Mouse (Mus musculus): ENCODE data around the gene Mybpc2. TPM values are rescaled to one million over a fixed set of nuclear protein-coding genes. Genes with fewer than 3 reads are reported as not detected.

The Mybpc2 gene
- total RNA-seq, 1 experiment from 2014 or later: 10.7 TPM

GRCm38 (mm10) chr7:44469677-44470675, 54.5 kb downstream of the Mybpc2 start:
- ATAC-seq (replicated peaks; ENCODE audit: insufficient number of reproducible peaks, low FRiP score, low TSS enrichment, poor library complexity, severe bottlenecking): no peak

- no peak for ATAC-seq (replicated peaks; ENCODE audit: insufficient number of reproducible peaks, low FRiP score, low TSS enrichment, poor library complexity, severe bottlenecking)
Measured at GRCm38 (mm10) chr7:44468644-44469285, 55.7 kb downstream of the Mybpc2 start.

DNA sequence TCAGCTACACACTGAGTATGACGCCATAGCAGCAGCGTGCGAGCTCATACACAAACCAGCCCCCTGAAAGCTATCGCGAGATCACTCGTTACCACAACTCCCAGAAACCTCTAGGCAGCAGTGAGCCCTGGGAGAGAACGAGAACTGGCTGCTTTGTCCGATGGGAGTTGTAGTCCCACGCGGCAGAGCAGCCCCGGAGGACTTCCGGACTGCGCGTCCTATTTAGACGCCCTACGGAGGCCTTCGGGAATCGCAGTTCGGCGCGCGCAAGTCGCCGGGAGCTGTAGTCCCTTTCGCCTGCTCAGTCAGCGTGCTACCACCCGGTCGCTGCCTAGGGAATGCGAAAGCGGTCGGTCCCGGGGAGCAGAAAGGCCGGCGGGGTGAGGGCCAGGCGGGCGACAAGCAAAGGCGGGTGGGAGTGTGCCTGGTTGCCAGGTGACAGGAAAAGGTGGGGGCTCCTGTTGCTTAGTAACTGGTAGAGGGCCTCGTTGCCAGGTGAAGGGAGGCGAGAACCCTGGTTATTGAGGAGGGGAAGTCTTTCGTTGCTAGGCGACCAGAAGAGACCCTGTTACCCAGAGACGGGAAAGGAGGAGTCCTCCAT, 56.5 kb downstream of the Mybpc2 start, which contains the start of gene Josd2:
Gene Josd2 (plus strand): TSS at position 170 of the 601 bp plus-strand sequence.
- peak; percentile 92 for ATAC-seq (replicated peaks; ENCODE audit: insufficient number of reproducible peaks, low FRiP score, low TSS enrichment, poor library complexity, severe bottlenecking)

GRCm38 (mm10) chr7:44466888-44467311, 57.6 kb downstream of the Mybpc2 start:
- no peak for ATAC-seq (replicated peaks; ENCODE audit: insufficient number of reproducible peaks, low FRiP score, low TSS enrichment, poor library complexity, severe bottlenecking)

- ATAC-seq (replicated peaks; ENCODE audit: insufficient number of reproducible peaks, low FRiP score, low TSS enrichment, poor library complexity, severe bottlenecking): no peak
Measured at GRCm38 (mm10) chr7:44466006-44466887, 58.2 kb downstream of the Mybpc2 start.

- ATAC-seq (replicated peaks; ENCODE audit: insufficient number of reproducible peaks, low FRiP score, low TSS enrichment, poor library complexity, severe bottlenecking): no peak
Measured at GRCm38 (mm10) chr7:44465111-44465510, 59.3 kb downstream of the Mybpc2 start, which contains the start of gene Aspdh. Gene Aspdh (plus strand): TSS chr7:44465391.

GRCm38 (mm10) chr7:44464511-44464910, 59.9 kb downstream of the Mybpc2 start:
- ATAC-seq (replicated peaks; ENCODE audit: insufficient number of reproducible peaks, low FRiP score, low TSS enrichment, poor library complexity, severe bottlenecking): no peak

DNA sequence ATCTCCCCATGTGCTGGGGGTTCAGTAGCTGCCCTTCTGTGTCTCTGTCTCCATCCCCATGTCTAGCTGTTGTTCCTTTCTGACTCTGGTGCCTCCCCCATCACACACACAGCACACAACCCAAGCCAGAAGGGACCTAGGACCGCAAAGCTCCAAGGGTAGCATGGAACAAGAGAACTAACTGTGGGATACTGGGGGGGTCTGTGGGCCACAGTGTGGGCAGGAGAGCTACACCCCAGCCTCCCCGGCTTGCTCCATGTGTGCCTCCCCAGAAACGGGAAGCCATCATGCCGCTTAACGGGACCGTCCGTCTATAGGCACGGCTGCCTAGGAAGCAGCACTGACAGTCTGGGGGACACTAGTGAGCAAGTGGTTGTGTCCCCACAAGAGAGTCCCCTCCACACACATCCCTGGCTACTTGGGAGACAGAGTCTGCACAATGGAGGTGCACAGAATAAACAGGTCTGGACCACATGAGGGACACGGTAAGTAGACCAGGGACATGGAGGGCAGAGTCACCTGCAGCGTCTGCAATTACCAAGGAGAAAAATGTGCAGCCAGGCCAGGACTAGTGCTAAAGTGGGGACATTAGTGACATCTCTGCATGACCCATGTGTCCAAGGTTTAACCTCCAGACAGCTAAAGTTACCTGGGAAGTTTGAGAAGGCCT, 60.8 kb downstream of the Mybpc2 start:
- no peak for ATAC-seq (replicated peaks; ENCODE audit: insufficient number of reproducible peaks, low FRiP score, low TSS enrichment, poor library complexity, severe bottlenecking)

- no peak for ATAC-seq (replicated peaks; ENCODE audit: insufficient number of reproducible peaks, low FRiP score, low TSS enrichment, poor library complexity, severe bottlenecking)
Measured at GRCm38 (mm10) chr7:44463056-44463425, 61.4 kb downstream of the Mybpc2 start.

GRCm38 (mm10) chr7:44462218-44463055, 62.0 kb downstream of the Mybpc2 start:
- ATAC-seq (replicated peaks; ENCODE audit: insufficient number of reproducible peaks, low FRiP score, low TSS enrichment, poor library complexity, severe bottlenecking): no peak

GRCm38 (mm10) chr7:44461503-44462217, 62.8 kb downstream of the Mybpc2 start:
- ATAC-seq (replicated peaks; ENCODE audit: insufficient number of reproducible peaks, low FRiP score, low TSS enrichment, poor library complexity, severe bottlenecking): no peak

DNA sequence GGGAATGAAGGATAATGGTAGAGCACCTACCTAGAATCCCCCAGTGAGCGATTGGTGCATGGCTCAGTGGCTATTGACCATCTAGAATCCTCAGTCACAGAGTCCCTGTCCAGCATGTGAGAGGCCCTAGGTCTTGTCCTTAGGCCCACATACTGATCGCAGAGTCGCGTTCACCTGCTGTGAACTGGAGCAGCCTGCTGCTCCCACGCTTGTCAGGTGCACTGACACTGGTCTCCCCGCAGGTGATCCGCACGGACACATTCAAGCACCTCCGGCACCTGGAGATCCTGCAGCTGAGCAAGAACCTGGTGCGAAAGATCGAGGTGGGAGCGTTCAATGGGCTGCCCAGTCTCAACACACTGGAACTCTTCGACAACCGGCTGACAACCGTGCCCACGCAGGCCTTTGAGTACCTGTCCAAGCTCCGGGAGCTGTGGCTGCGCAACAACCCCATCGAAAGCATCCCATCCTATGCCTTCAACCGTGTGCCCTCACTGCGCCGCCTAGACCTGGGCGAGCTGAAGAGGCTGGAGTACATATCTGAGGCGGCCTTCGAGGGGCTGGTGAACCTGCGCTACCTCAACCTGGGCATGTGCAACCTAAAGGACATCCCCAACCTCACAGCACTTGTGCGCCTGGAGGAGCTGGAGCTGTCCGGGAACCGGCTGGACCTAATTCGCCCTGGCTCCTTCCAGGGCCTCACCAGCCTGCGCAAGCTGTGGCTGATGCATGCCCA, 63.5 kb downstream of the Mybpc2 start:
- ATAC-seq (replicated peaks; ENCODE audit: insufficient number of reproducible peaks, low FRiP score, low TSS enrichment, poor library complexity, severe bottlenecking): no peak

DNA sequence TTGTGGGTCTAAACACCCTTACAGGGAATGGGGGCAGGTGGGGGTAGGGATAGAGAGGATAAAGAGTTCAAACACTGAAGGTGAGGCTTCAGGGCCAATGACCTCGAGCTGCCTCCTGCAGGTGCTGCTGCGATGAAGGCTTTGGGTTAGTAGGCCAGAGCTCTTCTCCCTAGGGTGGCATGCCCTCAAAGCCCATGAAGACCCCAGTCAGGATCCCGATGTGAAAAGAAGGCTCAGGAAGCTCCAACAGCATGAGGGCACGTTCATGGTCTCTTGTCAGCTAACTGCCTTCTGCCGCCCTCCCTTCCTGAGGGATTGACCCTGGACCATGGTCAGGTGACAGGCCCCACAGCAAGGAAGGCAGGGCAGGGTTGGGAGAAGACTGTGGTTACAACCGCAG, 64.4 kb downstream of the Mybpc2 start:
- ATAC-seq (replicated peaks; ENCODE audit: insufficient number of reproducible peaks, low FRiP score, low TSS enrichment, poor library complexity, severe bottlenecking): no peak

DNA sequence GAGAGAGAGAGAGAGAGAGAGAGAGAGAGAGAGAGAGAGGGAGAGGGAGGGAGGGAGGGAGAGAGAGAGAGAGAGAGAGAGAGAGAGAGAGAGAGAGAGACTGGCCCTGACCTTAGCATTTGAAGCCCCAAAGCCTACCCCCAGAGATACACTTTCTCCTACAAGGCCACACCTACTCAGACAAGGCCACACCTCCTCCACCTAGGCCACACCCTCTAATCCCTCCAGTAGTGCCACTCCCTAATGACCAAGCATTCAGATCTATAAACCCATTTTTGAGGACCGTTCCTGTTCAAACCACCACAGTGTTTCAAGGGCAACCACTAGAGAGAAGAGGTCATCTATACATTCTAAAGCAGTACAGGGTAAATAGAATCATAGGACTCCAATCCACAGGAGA, 68.2 kb downstream of the Mybpc2 start:
- no peak for ATAC-seq (replicated peaks; ENCODE audit: insufficient number of reproducible peaks, low FRiP score, low TSS enrichment, poor library complexity, severe bottlenecking)

GRCm38 (mm10) chr7:44453256-44453655, 71.2 kb downstream of the Mybpc2 start:
- peak; percentile 22; the same call in 1 of the 2 replicates for ATAC-seq (replicated peaks; ENCODE audit: insufficient number of reproducible peaks, low FRiP score, low TSS enrichment, poor library complexity, severe bottlenecking)

All from monocyte, adult 5-6 weeks (primary cell).